In genomic region chr8:123442351-123442750, GRCm38 (mm10) we compare ENCODE assay signal across 8 mouse cellular contexts. TPM values are rescaled to one million over a fixed set of nuclear protein-coding genes. Genes with fewer than 3 reads are reported as not detected.
DNase-seq lines count a peak whose midpoint lies in the region; ATAC-seq and TF ChIP-seq lines count a peak whose summit lies in the region.

No protein-coding gene starts in this region.

- DNase-seq in heart, adult 2 months: no peak
- no peak for DNase-seq in hindbrain, embryonic 14.5 days (ENCODE audit: low spot score)
- no peak for DNase-seq in embryo, embryonic 10 days (ENCODE audit: low spot score)
- no peak for DNase-seq in gastrocnemius, postnatal 36 days
- no peak for DNase-seq in right cerebral cortex, postnatal 14 days

- peaks cover 20% of the 10 kb centered on the region for H3K4me1 ChIP-seq in heart, embryonic 11.5 days (ENCODE audit: control insufficient read depth, insufficient read depth, low read length)
- H3K4me1 ChIP-seq in heart, adult 2 months (ENCODE audit: control insufficient read depth, insufficient read depth, low read length): peaks cover 1% of the 10 kb centered on the region; the same call in 1 of the 2 replicates
- H3K4me1 ChIP-seq in bone marrow, adult 2 months (ENCODE audit: control insufficient read depth, insufficient read depth, low read length): no peaks in the 10 kb centered on the region
- H3K4me1 ChIP-seq in hindbrain, embryonic 14.5 days (replicated peaks; ENCODE audit: control insufficient read depth, insufficient read depth, low read length): peaks cover 8% of the 10 kb centered on the region
- H3K4me1 ChIP-seq in midbrain, embryonic 12.5 days: peaks cover 11% of the 10 kb centered on the region

- no peaks in the 10 kb centered on the region for H3K27me3 ChIP-seq in heart, embryonic 11.5 days (ENCODE audit: control insufficient read depth, insufficient read depth, low read length)
- no peaks in the 10 kb centered on the region for H3K27me3 ChIP-seq in heart, adult 2 months (ENCODE audit: control insufficient read depth, insufficient read depth, low read length)
- no peaks in the 10 kb centered on the region for H3K27me3 ChIP-seq in hindbrain, embryonic 14.5 days (ENCODE audit: control insufficient read depth, insufficient read depth, low read length)
- H3K27me3 ChIP-seq in midbrain, embryonic 12.5 days: no peaks in the 10 kb centered on the region

- H3K4me3 ChIP-seq in heart, embryonic 11.5 days (ENCODE audit: low read depth, low read length): peak overlapping the region; percentile 56; the same call in 1 of the 2 replicates
- H3K4me3 ChIP-seq in heart, adult 2 months: no peak overlapping the region
- H3K4me3 ChIP-seq in bone marrow, adult 2 months (replicated peaks; ENCODE audit: control insufficient read depth, low read depth, low read length): peak overlapping the region; percentile 4
- H3K4me3 ChIP-seq in hindbrain, embryonic 14.5 days (replicated peaks; ENCODE audit: low read length): peak overlapping the region; percentile 52; the same call in 1 of the 2 replicates
- H3K4me3 ChIP-seq in midbrain, embryonic 12.5 days: peak overlapping the region; percentile 73; the same call in 1 of the 2 replicates

- ATAC-seq in heart, embryonic 11.5 days (replicated peaks; ENCODE audit: insufficient number of reproducible peaks, low FRiP score, low TSS enrichment): no peak
- peak; percentile 31; the same call in 1 of the 2 replicates for ATAC-seq in hindbrain, embryonic 14.5 days (ENCODE audit: low FRiP score)
- peak; percentile 23; the same call in 1 of the 2 replicates for ATAC-seq in midbrain, embryonic 12.5 days (ENCODE audit: low FRiP score, low read depth)

- WGBS in heart, embryonic 11.5 days (ENCODE audit: insufficient replicate concordance): 84% methylated on average over 5 of the region's 5 CpGs
- 76% methylated on average over 5 of the region's 5 CpGs for WGBS in heart, adult 2 months
- WGBS in bone marrow, adult 2 months: 86% methylated on average over 5 of the region's 5 CpGs
- 86% methylated on average over 5 of the region's 5 CpGs for WGBS in hindbrain, embryonic 14.5 days
- WGBS in midbrain, embryonic 12.5 days: 78% methylated on average over 5 of the region's 5 CpGs

- H3K27ac ChIP-seq in heart, embryonic 11.5 days (ENCODE audit: low read depth, low read length): no peak overlapping the region
- no peak overlapping the region for H3K27ac ChIP-seq in heart, adult 2 months
- H3K27ac ChIP-seq in bone marrow, adult 2 months (ENCODE audit: control insufficient read depth, insufficient read depth, low read depth, low read length, poor library complexity): no peak overlapping the region
- H3K27ac ChIP-seq in hindbrain, embryonic 14.5 days: peak overlapping the region; percentile 87; the same call in 1 of the 2 replicates
- H3K27ac ChIP-seq in midbrain, embryonic 12.5 days (replicated peaks): no peak overlapping the region

- TF ChIP-seq POLR2A in heart, adult 2 months (IDR thresholded peaks at IDR 0.05; ENCODE audit: insufficient read depth, low read depth, low read length): no peak
- TF ChIP-seq POLR2A in bone marrow, adult 2 months (IDR thresholded peaks at IDR 0.05; ENCODE audit: borderline replicate concordance, control insufficient read depth, low read depth, low read length): no peak

- H3K36me3 ChIP-seq in heart, embryonic 11.5 days (ENCODE audit: control insufficient read depth, insufficient read depth, low read length): no peaks in the 10 kb centered on the region
- no peaks in the 10 kb centered on the region for H3K36me3 ChIP-seq in heart, adult 2 months (ENCODE audit: control insufficient read depth, insufficient read depth, low read length)
- no peaks in the 10 kb centered on the region for H3K36me3 ChIP-seq in hindbrain, embryonic 14.5 days (replicated peaks; ENCODE audit: control insufficient read depth, insufficient read depth)
- no peaks in the 10 kb centered on the region for H3K36me3 ChIP-seq in midbrain, embryonic 12.5 days

- H3K9ac ChIP-seq in heart, embryonic 11.5 days (ENCODE audit: low read depth, low read length): no peak overlapping the region
- no peak overlapping the region for H3K9ac ChIP-seq in heart, adult 2 months (ENCODE audit: low read depth, low read length)
- H3K9ac ChIP-seq in hindbrain, embryonic 14.5 days: peak overlapping the region; percentile 89; the same call in 1 of the 2 replicates
- no peak overlapping the region for H3K9ac ChIP-seq in midbrain, embryonic 12.5 days (replicated peaks)

- no peaks in the 10 kb centered on the region for H3K79me2 ChIP-seq in heart, adult 2 months (replicated peaks; ENCODE audit: control insufficient read depth, insufficient read depth, low read length)

- TF ChIP-seq EP300 in heart, adult 2 months (IDR thresholded peaks at IDR 0.05; ENCODE audit: insufficient read depth, low read depth, low read length): no peak

- TF ChIP-seq CTCF in heart, adult 2 months (IDR thresholded peaks at IDR 0.05): no peak
- TF ChIP-seq CTCF in bone marrow, adult 2 months (IDR thresholded peaks at IDR 0.05; ENCODE audit: control insufficient read depth, insufficient read depth, low read length): no peak

- H3K4me2 ChIP-seq in heart, embryonic 11.5 days: peak overlapping the region; percentile 76
- peak overlapping the region; percentile 64 for H3K4me2 ChIP-seq in hindbrain, embryonic 14.5 days (replicated peaks)
- peak overlapping the region; percentile 70 for H3K4me2 ChIP-seq in midbrain, embryonic 12.5 days (replicated peaks)

- intact Hi-C loops in heart, adult 2 months (cut with DNase I): loop anchor here (5.0 kb wide), 1 partner anchor 35 kb away; the partner anchor contains the start of gene Afg3l1
- intact Hi-C loops in gastrocnemius, postnatal 36 days (cut with DNase I): no loop called here

- no peaks in the 10 kb centered on the region for H3K9me3 ChIP-seq in heart, embryonic 11.5 days (replicated peaks; ENCODE audit: control insufficient read depth, low read length)
- H3K9me3 ChIP-seq in hindbrain, embryonic 14.5 days (ENCODE audit: control insufficient read depth, low read length): no peaks in the 10 kb centered on the region
- H3K9me3 ChIP-seq in midbrain, embryonic 12.5 days: no peaks in the 10 kb centered on the region

RNA-seq across cellular contexts. Expression of gene Def8, which starts 19.0 kb away (rescaled TPM):
- polyA plus RNA-seq in heart, embryonic 11.5 days (2014; fragmentation: Nextera tagmentation; extraction: Ambion mirVana): 32.2 and 36.1 TPM in 2 replicates
- total RNA-seq in heart, adult 2 months (2021): 10 to 100 TPM; 56.4 to 63.4 TPM
- 48.1 and 54.7 TPM in 2 replicates for polyA plus RNA-seq in heart, adult 2 months (2012; rRNA removed)
- polyA plus RNA-seq in bone marrow, adult 2 months (2011; ENCODE audit: insufficient read depth, insufficient read length, low replicate concordance, missing spikeins): 10.3 and 16.7 TPM in 2 replicates
- 45.3 and 52.2 TPM in 2 replicates for polyA plus RNA-seq in hindbrain, embryonic 14.5 days (2014; fragmentation: Nextera tagmentation; extraction: Ambion mirVana)
- polyA plus RNA-seq in midbrain, embryonic 12.5 days (2016; fragmentation: Nextera tagmentation; extraction: Ambion mirVana): 37.3 and 44.0 TPM in 2 replicates
- total RNA-seq in gastrocnemius, postnatal 36 days (2021): 10 to 100 TPM; 35.7 to 40.3 TPM

RNA-seq across cellular contexts. Expression of gene Tubb3, which starts 31.1 kb away (rescaled TPM):
- 13.6 and 13.8 TPM in 2 replicates for polyA plus RNA-seq in heart, embryonic 11.5 days (2014; fragmentation: Nextera tagmentation; extraction: Ambion mirVana)
- total RNA-seq in heart, adult 2 months (2021): under 1 TPM in 1 of 2 experiments, not detected in 1; 0.59 TPM
- 4.6 and 6.2 TPM in 2 replicates for polyA plus RNA-seq in heart, adult 2 months (2012; rRNA removed)
- 0.56 and 1.4 TPM in 2 replicates for polyA plus RNA-seq in bone marrow, adult 2 months (2011; ENCODE audit: insufficient read depth, insufficient read length, low replicate concordance, missing spikeins)
- polyA plus RNA-seq in hindbrain, embryonic 14.5 days (2014; fragmentation: Nextera tagmentation; extraction: Ambion mirVana): 1,715 and 1,766 TPM in 2 replicates
- 1,098 and 1,155 TPM in 2 replicates for polyA plus RNA-seq in midbrain, embryonic 12.5 days (2016; fragmentation: Nextera tagmentation; extraction: Ambion mirVana)
- total RNA-seq in gastrocnemius, postnatal 36 days (2021): under 1 TPM in 1 of 2 experiments, not detected in 1; 0.20 TPM

RNA-seq across cellular contexts. Expression of gene Afg3l1, which starts 35.4 kb away (rescaled TPM):
- polyA plus RNA-seq in heart, embryonic 11.5 days (2014; fragmentation: Nextera tagmentation; extraction: Ambion mirVana): 29.8 and 32.9 TPM in 2 replicates
- 10 to 100 TPM; 60.1 to 65.1 TPM for total RNA-seq in heart, adult 2 months (2021)
- polyA plus RNA-seq in heart, adult 2 months (2012; rRNA removed): 22.6 and 39.2 TPM in 2 replicates
- polyA plus RNA-seq in bone marrow, adult 2 months (2011; ENCODE audit: insufficient read depth, insufficient read length, low replicate concordance, missing spikeins): 12.3 and 22.8 TPM in 2 replicates
- polyA plus RNA-seq in hindbrain, embryonic 14.5 days (2014; fragmentation: Nextera tagmentation; extraction: Ambion mirVana): 31.6 and 36.5 TPM in 2 replicates
- polyA plus RNA-seq in midbrain, embryonic 12.5 days (2016; fragmentation: Nextera tagmentation; extraction: Ambion mirVana): 63.0 and 72.2 TPM in 2 replicates
- total RNA-seq in gastrocnemius, postnatal 36 days (2021): 10 to 100 TPM; 34.6 to 38.2 TPM

RNA-seq across cellular contexts. Expression of gene Mc1r, which starts 35.4 kb away (rescaled TPM):
- 0.06 TPM in 1 of 2 replicates, not detected in the other for polyA plus RNA-seq in heart, embryonic 11.5 days (2014; fragmentation: Nextera tagmentation; extraction: Ambion mirVana)
- not detected for total RNA-seq in heart, adult 2 months (2021)
- not detected in 2 replicates for polyA plus RNA-seq in heart, adult 2 months (2012; rRNA removed)
- 0.36 and 0.70 TPM in 2 replicates for polyA plus RNA-seq in bone marrow, adult 2 months (2011; ENCODE audit: insufficient read depth, insufficient read length, low replicate concordance, missing spikeins)
- polyA plus RNA-seq in hindbrain, embryonic 14.5 days (2014; fragmentation: Nextera tagmentation; extraction: Ambion mirVana): 0.10 and 0.21 TPM in 2 replicates
- 0.09 and 0.24 TPM in 2 replicates for polyA plus RNA-seq in midbrain, embryonic 12.5 days (2016; fragmentation: Nextera tagmentation; extraction: Ambion mirVana)
- not detected for total RNA-seq in gastrocnemius, postnatal 36 days (2021)

Comparison
In these comparisons a context has a peak if more than half of its experiments do, and no peak if none do; other contexts are left out.
1. RNA of gene Tubb3, which starts 31.1 kb away (polyA plus RNA-seq): 1,715 to 1,766 TPM in hindbrain, embryonic 14.5 days and 1,098 to 1,155 TPM in midbrain, embryonic 12.5 days; 13.6 to 13.8 TPM in heart, embryonic 11.5 days, 4.6 to 6.2 TPM in heart, adult 2 months and 0.56 to 1.4 TPM in bone marrow, adult 2 months; every median in the first group is over 10 times any median in the second.
2. Peak in every context shown above with its lines, with median percentiles within 50 percentile points of each other: H3K4me2 ChIP-seq.